Mouse (Mus musculus) heart, embryonic 11.5 days (tissue): ENCODE measurements at regions not wholly inside any gene's neighbourhood (a gene's known extent, or its start where the extent isn't known, plus 50 kb on each side); places are given as distances from the start of the nearest gene placed in this dataset.
"Not testable (repeated sequence)": the region's sequence is repeated elsewhere in the genome, so short reads cannot be mapped to it uniquely, and the experiment has no call there.

Experiments
- ATAC-seq: fragments of 200-750 bp; cut with Nextera tagmentation; replicated peaks from 2 replicates; pipeline ENCODE4 v1.8.0; 2017; ENCODE audit warnings: moderate library complexity; ENCODE audit not compliant: insufficient number of reproducible peaks, low FRiP score, low TSS enrichment
- H3K27ac ChIP-seq: fragments of 300-500 bp; sonication (generic); 2 replicates; pipeline ENCODE4 v1.5.1; 2014; ENCODE audit warnings: mild to moderate bottlenecking, low read depth, low read length
- H3K27me3 ChIP-seq: fragments of 300-500 bp; sonication (generic); 2 replicates; pipeline ENCODE4 v1.6.1; 2014; ENCODE audit warnings: mild to moderate bottlenecking, low read length, mixed read lengths; ENCODE audit not compliant: control insufficient read depth, insufficient read depth
- H3K36me3 ChIP-seq: fragments of 300-500 bp; sonication (generic); 2 replicates; pipeline ENCODE4 v1.6.1; 2014; ENCODE audit warnings: mild to moderate bottlenecking, low read length, moderate library complexity, mixed read lengths; ENCODE audit not compliant: control insufficient read depth, insufficient read depth
- H3K4me1 ChIP-seq: fragments of 300-500 bp; sonication (generic); 2 replicates; pipeline ENCODE4 v1.6.1; 2014; ENCODE audit warnings: low read length; ENCODE audit not compliant: control insufficient read depth, insufficient read depth
- H3K4me2 ChIP-seq: fragments of 300-500 bp; sonication (generic); 2 replicates; pipeline ENCODE4 v1.6.1; 2014; ENCODE audit warnings: mild to moderate bottlenecking, moderate library complexity
- H3K4me3 ChIP-seq: fragments of 300-500 bp; sonication (generic); 2 replicates; pipeline ENCODE4 v1.5.1; 2014; ENCODE audit warnings: low read depth, low read length
- H3K9ac ChIP-seq: fragments of 300-500 bp; sonication (generic); 2 replicates; pipeline ENCODE4 v1.6.1; 2014; ENCODE audit warnings: mild to moderate bottlenecking, low read depth, low read length, moderate library complexity
- H3K9me3 ChIP-seq: fragments of 300-500 bp; sonication (generic); replicated peaks from 2 replicates; pipeline ENCODE4 v1.6.1; 2016; ENCODE audit warnings: low read length; ENCODE audit not compliant: control insufficient read depth
- WGBS: fragments of 180-500 bp; shearing (Covaris S2); extraction: QIAGEN DNeasy Blood & Tissue Kit; methylation state at CpG from one replicate; pipeline ENCODE4 v1.1.7; 2014; ENCODE audit not compliant: insufficient replicate concordance; 5-methylcytosine and 5-hydroxymethylcytosine counted together

DNA sequence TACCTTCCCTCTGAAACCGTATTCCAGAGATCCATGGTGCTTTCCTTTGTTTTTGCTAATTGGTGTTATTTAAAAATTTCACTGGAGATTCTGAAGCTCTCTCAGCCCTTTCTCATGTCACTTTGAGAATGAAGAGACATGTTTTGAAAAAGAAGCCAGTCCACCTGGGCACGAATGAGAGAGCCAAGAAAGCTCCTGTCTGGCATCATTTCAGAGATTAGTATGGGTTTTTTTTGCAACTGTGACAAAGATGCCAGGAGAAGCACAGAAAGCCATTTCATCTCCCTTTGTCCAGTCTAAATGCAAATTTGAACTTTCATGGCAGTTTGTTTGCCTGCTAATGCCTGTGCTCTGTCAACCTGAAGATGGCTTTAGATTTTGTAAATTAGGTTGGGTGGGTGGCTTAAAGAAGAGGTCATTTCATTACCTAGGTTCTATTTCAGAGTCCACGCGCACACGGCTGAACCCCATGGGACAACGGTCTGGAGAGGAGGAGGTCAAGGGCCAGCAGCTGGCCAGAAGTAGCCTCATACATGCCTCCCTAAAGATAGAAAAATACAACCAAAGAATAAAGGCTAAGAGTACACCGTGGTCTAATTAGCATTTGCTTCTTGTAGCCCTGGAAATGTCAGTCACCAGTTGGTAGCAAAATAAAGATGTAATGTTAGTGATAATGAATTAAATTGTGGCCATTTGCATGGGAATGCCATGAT is 600.5 kb upstream of the Got2 start:
- ATAC-seq = no peak
- no peaks in the 10 kb centered on the region for H3K9me3 ChIP-seq
- 73% methylated on average over 7 of the region's 7 CpGs for whole genome bisulfite sequencing

DNA sequence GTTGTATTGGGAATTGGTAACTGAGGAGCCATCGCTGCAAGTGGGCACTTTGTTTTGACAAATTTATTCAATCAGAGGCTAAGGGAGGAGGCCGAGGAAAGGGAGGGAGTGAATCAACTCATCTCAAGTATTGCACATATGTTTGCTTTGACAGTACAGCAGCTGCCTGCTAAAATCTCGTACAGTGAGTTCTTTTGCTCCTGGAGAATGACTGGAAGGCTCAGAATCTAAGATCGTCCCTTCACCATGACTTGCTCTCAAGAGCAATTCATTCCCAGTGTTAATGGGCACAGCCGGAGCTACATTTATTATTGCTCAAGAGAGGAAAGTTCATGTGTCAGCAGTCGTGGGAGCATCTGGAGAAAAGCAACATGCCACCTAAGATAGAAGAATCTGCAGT is 567.6 kb upstream of the Got2 start:
- no peak overlapping the region for H3K4me3 ChIP-seq
- no peaks in the 10 kb centered on the region for H3K9me3 ChIP-seq
- no peak overlapping the region for H3K4me2 ChIP-seq
- 46% methylated on average over 6 of the region's 6 CpGs for WGBS
- H3K27ac ChIP-seq = no peak overlapping the region
- ATAC-seq = no peak
- no peaks in the 10 kb centered on the region for H3K4me1 ChIP-seq
- no peaks in the 10 kb centered on the region for H3K27me3 ChIP-seq
- no peaks in the 10 kb centered on the region for H3K36me3 ChIP-seq
- H3K9ac ChIP-seq = no peak overlapping the region

More for the DNA sequence above, 600.5 kb upstream of the Got2 start:
- H3K9ac ChIP-seq = no peak overlapping the region
- H3K4me3 ChIP-seq = no peak overlapping the region
- no peaks in the 10 kb centered on the region for H3K4me1 ChIP-seq
- H3K27me3 ChIP-seq = no peaks in the 10 kb centered on the region
- no peak overlapping the region for H3K27ac ChIP-seq
- H3K36me3 ChIP-seq = no peaks in the 10 kb centered on the region
- H3K4me2 ChIP-seq = no peak overlapping the region

DNA sequence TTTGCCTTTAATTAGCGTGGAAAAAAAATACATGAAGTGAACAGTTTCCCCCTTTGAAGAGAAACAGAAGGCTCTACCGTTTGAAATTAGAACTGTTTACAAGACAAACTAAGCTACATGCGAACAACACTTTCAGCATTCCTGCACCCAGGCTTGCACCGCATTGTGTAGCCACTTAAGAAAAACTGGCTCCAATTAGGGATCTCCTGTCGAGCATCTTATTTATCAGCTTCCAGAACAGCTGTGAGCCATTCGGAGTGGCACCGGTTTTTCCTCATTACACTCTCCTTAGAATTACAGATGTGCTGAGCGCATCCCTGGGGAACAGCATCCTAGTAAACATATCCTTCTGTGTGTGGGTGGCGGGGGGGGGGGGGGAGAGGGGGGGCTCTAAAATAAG is 567.0 kb upstream of the Got2 start:
- Histone ChIP-seq H3K9me3 (no peaks in the 10 kb centered on the region), H3K27ac (no peak overlapping the region), H3K4me2 (no peak overlapping the region), H3K4me1 (no peaks in the 10 kb centered on the region), H3K4me3 (no peak overlapping the region), H3K27me3 (no peaks in the 10 kb centered on the region), H3K9ac (no peak overlapping the region), H3K36me3 (no peaks in the 10 kb centered on the region)
- no peak for ATAC-seq
- 31% methylated on average over 9 of the region's 9 CpGs for WGBS

DNA sequence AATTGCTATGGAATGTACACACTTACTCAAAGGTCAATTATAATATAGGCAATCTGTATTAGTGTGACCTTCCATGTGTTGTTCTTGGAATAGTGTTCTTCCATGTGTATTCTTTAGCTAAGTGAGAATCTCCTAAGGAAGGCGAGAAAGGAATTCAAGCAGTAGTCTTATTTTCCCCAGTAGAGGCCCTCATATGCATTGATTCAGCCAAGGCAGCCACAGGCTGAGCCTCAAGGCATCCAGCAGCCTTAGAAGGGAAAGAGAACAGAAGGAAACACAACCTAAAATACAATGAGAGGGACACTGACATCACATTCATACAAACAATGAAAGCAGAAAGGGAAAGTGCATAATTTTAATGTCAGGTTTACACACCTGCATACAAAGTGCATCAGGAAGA is 541.4 kb upstream of the Got2 start:
- Histone ChIP-seq H3K27ac (no peak overlapping the region), H3K4me1 (no peaks in the 10 kb centered on the region), H3K9ac (no peak overlapping the region), H3K4me3 (no peak overlapping the region), H3K27me3 (no peaks in the 10 kb centered on the region), H3K4me2 (no peak overlapping the region), H3K36me3 (no peaks in the 10 kb centered on the region), H3K9me3 (no peaks in the 10 kb centered on the region)
- 48% methylated on average over 1 of the region's 1 CpGs for WGBS
- ATAC-seq = no peak

DNA sequence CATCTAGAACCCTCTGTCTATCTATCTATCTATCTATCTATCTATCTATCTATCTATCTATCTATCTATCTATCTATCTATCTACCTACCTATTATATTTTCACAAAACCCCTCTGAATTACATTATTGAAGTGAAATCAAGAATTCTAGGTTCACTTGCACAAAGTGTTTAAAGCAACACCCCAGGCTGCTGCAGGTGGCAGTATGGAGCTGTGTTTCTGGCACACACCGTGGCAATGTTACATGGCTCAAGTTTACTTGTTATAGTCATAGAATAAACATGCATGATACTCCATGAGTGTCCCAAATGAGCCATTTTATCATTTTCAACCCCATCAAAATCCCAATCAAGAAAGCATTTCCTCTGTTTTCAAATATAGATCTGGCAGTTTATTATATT is 538.6 kb upstream of the Got2 start:
- ATAC-seq = no peak
- Histone ChIP-seq H3K27ac (no peak overlapping the region), H3K27me3 (no peaks in the 10 kb centered on the region), H3K9ac (no peak overlapping the region), H3K36me3 (no peaks in the 10 kb centered on the region), H3K9me3 (no peaks in the 10 kb centered on the region), H3K4me3 (no peak overlapping the region), H3K4me1 (no peaks in the 10 kb centered on the region), H3K4me2 (no peak overlapping the region)
- WGBS = 57% methylated on average over 1 of the region's 1 CpGs

DNA sequence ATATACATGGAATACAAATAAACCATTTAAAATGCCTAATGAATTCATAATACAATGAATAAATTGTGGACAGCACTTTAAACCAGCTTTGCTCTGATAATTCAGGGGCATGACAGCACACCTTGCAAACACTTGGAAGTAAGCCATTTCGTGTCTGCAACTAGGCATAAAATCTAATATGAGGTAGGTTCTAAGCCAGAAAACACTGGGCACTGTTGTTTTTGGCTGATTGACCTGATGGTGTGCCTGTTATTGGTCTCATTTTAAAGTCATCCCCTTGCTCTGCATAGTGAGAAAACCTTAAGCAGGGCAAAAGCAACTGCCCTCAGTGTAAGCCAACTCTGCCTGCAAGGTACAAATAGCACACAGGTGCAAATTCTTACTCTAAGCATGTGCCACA is 521.3 kb upstream of the Got2 start:
- no peak overlapping the region for H3K4me3 ChIP-seq
- no peak overlapping the region for H3K27ac ChIP-seq
- H3K9me3 ChIP-seq = no peaks in the 10 kb centered on the region
- no peak for ATAC-seq
- no peak overlapping the region for H3K9ac ChIP-seq
- no peaks in the 10 kb centered on the region for H3K4me1 ChIP-seq
- no peaks in the 10 kb centered on the region for H3K27me3 ChIP-seq
- no peaks in the 10 kb centered on the region for H3K36me3 ChIP-seq
- no peak overlapping the region for H3K4me2 ChIP-seq
- 66% methylated on average over 1 of the region's 1 CpGs for WGBS

DNA sequence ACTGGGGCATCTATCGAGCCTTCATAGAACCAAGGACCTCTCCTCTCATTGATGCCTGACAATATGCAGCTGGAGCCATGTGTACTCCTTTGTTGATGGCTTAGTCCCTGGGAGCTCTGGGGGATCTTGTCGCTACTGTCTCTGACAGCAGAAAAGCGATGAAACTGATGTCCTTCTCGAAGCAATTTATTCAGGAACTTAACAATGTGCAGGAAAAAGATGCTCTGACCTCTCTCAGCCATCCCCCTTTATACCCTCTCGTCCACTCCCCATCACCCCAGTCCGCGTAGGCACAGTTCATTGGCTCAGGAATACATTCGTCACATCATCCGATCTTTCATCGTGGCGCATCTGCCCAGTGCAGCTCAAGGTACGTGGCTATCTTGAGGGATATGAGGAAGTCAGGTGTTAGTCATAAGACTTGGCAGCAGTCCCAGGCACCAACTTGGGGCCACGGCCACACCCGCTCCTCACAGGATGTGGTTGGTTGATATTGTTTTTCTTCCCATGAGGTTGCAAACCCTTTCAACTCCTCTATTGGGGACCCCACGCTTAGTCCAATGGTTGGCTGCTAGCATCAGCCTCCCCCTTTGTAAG is 516.3 kb upstream of the Got2 start:
- H3K9me3 ChIP-seq = no peaks in the 10 kb centered on the region
- no peaks in the 10 kb centered on the region for H3K36me3 ChIP-seq
- no peaks in the 10 kb centered on the region for H3K4me1 ChIP-seq
- H3K27ac ChIP-seq = no peak overlapping the region
- WGBS = 84% methylated on average over 15 of the region's 15 CpGs
- no peak for ATAC-seq
- no peak overlapping the region for H3K9ac ChIP-seq
- no peaks in the 10 kb centered on the region for H3K27me3 ChIP-seq
- H3K4me3 ChIP-seq = no peak overlapping the region
- no peak overlapping the region for H3K4me2 ChIP-seq

DNA sequence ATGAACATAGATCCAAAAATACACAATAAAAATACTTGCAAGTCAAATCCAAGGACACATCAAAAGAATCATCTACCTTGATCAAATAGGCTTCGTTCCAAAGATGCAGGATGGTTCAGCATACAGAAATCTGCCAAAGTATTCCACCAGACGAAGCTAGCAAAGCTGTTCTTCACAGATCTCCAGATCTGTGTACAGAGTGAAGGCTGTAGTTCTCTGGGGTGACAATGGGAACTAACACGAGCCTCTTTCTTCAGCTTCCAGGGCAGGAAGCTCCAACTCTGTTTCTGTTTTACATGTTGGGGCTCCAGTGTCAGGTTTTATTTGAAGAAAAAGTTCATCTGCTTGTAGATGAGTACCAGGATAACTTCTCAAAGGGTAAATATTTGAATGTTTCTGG is 515.3 kb upstream of the Got2 start:
- Histone ChIP-seq H3K9me3 (no peaks in the 10 kb centered on the region), H3K4me1 (no peaks in the 10 kb centered on the region), H3K9ac (no peak overlapping the region), H3K36me3 (no peaks in the 10 kb centered on the region), H3K4me3 (no peak overlapping the region), H3K4me2 (no peak overlapping the region), H3K27ac (no peak overlapping the region), H3K27me3 (no peaks in the 10 kb centered on the region)
- 57% methylated on average over 3 of the region's 3 CpGs for WGBS
- ATAC-seq = no peak

DNA sequence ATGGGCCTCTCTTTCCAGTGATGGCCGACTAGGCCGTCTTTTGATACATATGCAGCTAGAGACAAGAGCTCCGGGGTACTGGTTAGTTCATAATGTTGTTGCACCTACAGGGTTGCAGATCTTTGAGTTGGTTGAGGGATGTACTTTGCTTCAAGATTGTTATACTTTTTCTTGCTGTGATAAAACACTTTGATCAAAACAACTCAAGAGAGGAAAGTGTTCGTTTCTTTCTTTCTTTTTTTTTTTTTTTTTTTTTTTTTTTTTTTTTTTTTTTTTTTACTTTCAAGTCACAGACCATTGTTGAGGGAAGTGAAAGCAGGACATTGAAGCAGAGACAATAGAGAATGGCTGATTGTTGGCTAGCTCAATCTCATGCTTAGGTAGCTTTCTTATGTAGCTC is 511.0 kb upstream of the Got2 start:
- ATAC-seq, H3K4me2 ChIP-seq, H3K4me1 ChIP-seq, H3K36me3 ChIP-seq, H3K27ac ChIP-seq, H3K9ac ChIP-seq, H3K4me3 ChIP-seq, H3K27me3 ChIP-seq, H3K9me3 ChIP-seq: not testable (repeated sequence)
- WGBS = 82% methylated on average over 4 of the region's 4 CpGs
